Mouse (Mus musculus) gastrocnemius, adult 2 months (tissue): ENCODE data around the gene Dcst2. TPM values are rescaled to one million over a fixed set of nuclear protein-coding genes. Genes with fewer than 3 reads are reported as not detected.

ENCODE experiments used
- DNase-seq: peaks from one replicate; pipeline ENCODE4 v3.0.0; 2022
- H3K27ac ChIP-seq: fragments of 200-600 bp; 2 replicates; pipeline ENCODE4 v1.8.1; 2022; ENCODE audit warnings: mild to moderate bottlenecking
- H3K4me3 ChIP-seq: fragments of 200-600 bp; 2 replicates; pipeline ENCODE4 v1.8.1; 2022; ENCODE audit warnings: mild to moderate bottlenecking, moderate library complexity
- CTCF ChIP-seq: fragments of 200-600 bp; IDR thresholded peaks from 2 replicates; pipeline ENCODE4 v1.8.1; 2022; ENCODE audit warnings: antibody characterized with exemption, mild to moderate bottlenecking, moderate library complexity
- intact Hi-C: fragments of 180-260 bp; cut with DNase I; formaldehyde crosslinking; loops from one replicate; pipeline ENCODE4 v1.15.1; 2025
- total RNA-seq, 2 experiments: library from RNA; stranded (reverse); gene quantifications; 2 replicates each; pipeline ENCODE4 v1.2.3; 2021

The Dcst2 gene
- total RNA-seq, 2 experiments from 2014 or later: not detected

GRCm38 (mm10) chr3:89321183-89322130 lies 40.3 kb upstream of the Dcst2 start:
- H3K27ac ChIP-seq: no peak overlapping the region
- intact Hi-C loops: no loop called here

GRCm38 (mm10) chr3:89322131-89322500 lies 39.7 kb upstream of the Dcst2 start:
- no peak for TF ChIP-seq CTCF
- no peak for DNase-seq
- Histone ChIP-seq H3K4me3 (peak overlapping the region; percentile 73), H3K27ac (no peak overlapping the region)
- intact Hi-C loops: no loop called here

More at GRCm38 (mm10) chr3:89321183-89322130, 40.3 kb upstream of the Dcst2 start:
- peak; percentile 37 for DNase-seq
- peak overlapping the region; percentile 73 for H3K4me3 ChIP-seq
- TF ChIP-seq CTCF: no peak

- DNase-seq: peak; percentile 70
- Histone ChIP-seq H3K4me3 (peak within 1 kb of the TSS; percentile 73), H3K27ac (no peak within 1 kb of the TSS)
- intact Hi-C loops: no loop called here
- no peak for TF ChIP-seq CTCF
Measured at GRCm38 (mm10) chr3:89322514-89323165, 39.1 kb upstream of the Dcst2 start, which contains the start of gene Efna3. Gene Efna3 (minus strand): TSS chr3:89322965.

GRCm38 (mm10) chr3:89325882-89326281 lies 35.9 kb upstream of the Dcst2 start:
- TF ChIP-seq CTCF: no peak
- DNase-seq: no peak
- intact Hi-C loops: no loop called here
- H3K27ac ChIP-seq: no peak overlapping the region
- no peak overlapping the region for H3K4me3 ChIP-seq

- no peak for DNase-seq
- no peak overlapping the region for H3K4me3 ChIP-seq
- intact Hi-C loops: no loop called here
- no peak for TF ChIP-seq CTCF
- no peak overlapping the region for H3K27ac ChIP-seq
Measured at GRCm38 (mm10) chr3:89327371-89327870, 34.4 kb upstream of the Dcst2 start.

GRCm38 (mm10) chr3:89328623-89329022 lies 33.2 kb upstream of the Dcst2 start:
- TF ChIP-seq CTCF: no peak
- H3K27ac ChIP-seq: no peak overlapping the region
- DNase-seq: no peak
- intact Hi-C loops: no loop called here
- no peak overlapping the region for H3K4me3 ChIP-seq

GRCm38 (mm10) chr3:89330346-89330745 lies 31.4 kb upstream of the Dcst2 start:
- Histone ChIP-seq H3K4me3 (no peak overlapping the region), H3K27ac (no peak overlapping the region)
- DNase-seq: no peak
- intact Hi-C loops: no loop called here
- TF ChIP-seq CTCF: no peak

- intact Hi-C loops: no loop called here
- DNase-seq: no peak
- no peak for TF ChIP-seq CTCF
- Histone ChIP-seq H3K27ac (no peak overlapping the region), H3K4me3 (no peak overlapping the region)
Measured at GRCm38 (mm10) chr3:89330948-89331347, 30.8 kb upstream of the Dcst2 start.

- no peak for TF ChIP-seq CTCF
- H3K27ac ChIP-seq: no peak overlapping the region
- intact Hi-C loops: no loop called here
- no peak for DNase-seq
- H3K4me3 ChIP-seq: no peak overlapping the region
Measured at GRCm38 (mm10) chr3:89331561-89331960, 30.2 kb upstream of the Dcst2 start.

GRCm38 (mm10) chr3:89332013-89332412 lies 29.8 kb upstream of the Dcst2 start:
- H3K4me3 ChIP-seq: no peak overlapping the region
- intact Hi-C loops: no loop called here
- DNase-seq: no peak
- no peak for TF ChIP-seq CTCF
- H3K27ac ChIP-seq: no peak overlapping the region

GRCm38 (mm10) chr3:89332476-89332875 lies 29.3 kb upstream of the Dcst2 start:
- intact Hi-C loops: no loop called here

GRCm38 (mm10) chr3:89333053-89333452 lies 28.7 kb upstream of the Dcst2 start:
- intact Hi-C loops: no loop called here
- Histone ChIP-seq H3K27ac (no peak overlapping the region), H3K4me3 (no peak overlapping the region)
- no peak for TF ChIP-seq CTCF
- DNase-seq: no peak

More at GRCm38 (mm10) chr3:89332476-89332875, 29.3 kb upstream of the Dcst2 start:
- TF ChIP-seq CTCF: no peak
- no peak overlapping the region for H3K4me3 ChIP-seq
- no peak overlapping the region for H3K27ac ChIP-seq
- no peak for DNase-seq

- no peak for DNase-seq
- no peak overlapping the region for H3K4me3 ChIP-seq
- no peak for TF ChIP-seq CTCF
- intact Hi-C loops: no loop called here
- H3K27ac ChIP-seq: no peak overlapping the region
Measured at GRCm38 (mm10) chr3:89336529-89336928, 25.2 kb upstream of the Dcst2 start.
